Mouse (Mus musculus) macrophage (primary cell): ENCODE measurements around the gene Timp3. TPM values are rescaled to one million over a fixed set of nuclear protein-coding genes. Genes with fewer than 3 reads are reported as not detected.

Source experiments
- H3K27ac ChIP-seq: fragments of 350-480 bp; formaldehyde crosslinking; 2 replicates; pipeline ENCODE4 v1.9.0; 2021
- H3K36me3 ChIP-seq: fragments of 350-480 bp; formaldehyde crosslinking; 2 replicates; pipeline ENCODE4 v1.9.0; 2021; ENCODE audit errors: inconsistent target
- H3K4me3 ChIP-seq: fragments of 350-480 bp; formaldehyde crosslinking; 2 replicates; pipeline ENCODE4 v1.9.0; 2021; ENCODE audit errors: inconsistent target
- H3K79me2 ChIP-seq: fragments of 350-480 bp; formaldehyde crosslinking; 2 replicates; pipeline ENCODE4 v1.9.0; 2021; ENCODE audit errors: inconsistent target
- WGBS: methylation state at CpG from one replicate; pipeline ENCODE4 v1.1.7; 2026; ENCODE audit warnings: inconsistent platforms; ENCODE audit not compliant: missing documents; 5-methylcytosine and 5-hydroxymethylcytosine counted together
- polyA plus RNA-seq: library from polyadenylated mRNA; stranded (reverse); fragments of 250-400 nt; gene quantifications from 3 replicates; pipeline ENCODE4 v1.2.4, GENCODE M21; 2018; ENCODE audit warnings: inconsistent platforms

Gene Timp3
- polyA plus RNA-seq, 1 experiment from 2014 or later: 0.83 TPM

DNA sequence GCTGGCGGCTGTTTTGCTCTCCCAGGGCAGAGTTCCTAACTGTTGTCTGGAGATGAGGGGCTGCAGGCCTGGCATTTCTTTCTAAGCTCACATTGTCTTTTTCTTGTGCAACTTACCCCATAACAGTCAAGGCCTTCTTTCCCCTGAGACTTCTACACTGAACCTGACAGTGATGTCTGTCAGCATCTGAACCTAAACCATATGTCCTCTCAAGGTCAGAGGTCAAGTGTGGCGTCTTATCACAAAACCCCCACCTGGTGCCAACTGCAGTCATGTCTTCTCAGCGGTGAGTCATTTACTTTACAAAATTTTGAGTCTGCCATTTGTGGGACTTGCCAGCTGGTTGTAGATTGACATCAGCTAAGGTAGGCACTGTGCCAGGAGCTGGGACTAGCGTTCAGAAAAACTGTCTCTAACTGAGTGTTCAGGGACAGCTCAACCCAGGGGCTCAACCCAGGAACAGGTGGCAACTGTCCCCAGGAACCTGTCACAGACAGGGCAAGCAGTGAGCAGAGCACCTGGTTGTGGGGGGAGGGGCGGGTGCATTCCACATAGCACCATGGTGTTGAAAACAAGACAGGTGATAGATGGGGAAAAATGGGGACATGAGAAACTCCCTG is 87.8 kb downstream of the Timp3 start:
- Histone ChIP-seq H3K79me2 (no peaks in the 10 kb centered on the region), H3K4me3 (no peak overlapping the region), H3K36me3 (no peaks in the 10 kb centered on the region), H3K27ac (no peak overlapping the region)
- WGBS: 85% methylated on average over 5 of the region's 5 CpGs

DNA sequence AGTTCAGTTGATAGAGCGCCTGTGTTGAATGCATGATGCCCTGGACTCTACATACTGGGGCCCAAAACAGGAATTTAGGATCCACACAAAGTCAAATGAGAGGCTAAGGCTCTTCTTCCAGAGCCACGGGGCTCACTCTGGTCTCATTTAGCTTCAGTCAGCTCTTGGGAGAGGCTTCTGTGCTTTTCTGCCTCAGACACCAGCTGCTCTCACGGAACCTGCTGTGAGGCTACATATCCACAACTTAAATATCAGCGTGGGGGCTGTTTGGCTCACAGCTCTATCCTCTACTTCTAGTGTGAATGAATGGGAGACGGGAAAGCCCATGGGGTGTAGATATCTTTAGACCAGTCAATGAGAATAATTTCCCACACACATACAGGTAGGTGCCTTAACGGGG is 88.6 kb downstream of the Timp3 start:
- 92% methylated on average over 6 of the region's 6 CpGs for WGBS
- H3K79me2 ChIP-seq: no peaks in the 10 kb centered on the region

DNA sequence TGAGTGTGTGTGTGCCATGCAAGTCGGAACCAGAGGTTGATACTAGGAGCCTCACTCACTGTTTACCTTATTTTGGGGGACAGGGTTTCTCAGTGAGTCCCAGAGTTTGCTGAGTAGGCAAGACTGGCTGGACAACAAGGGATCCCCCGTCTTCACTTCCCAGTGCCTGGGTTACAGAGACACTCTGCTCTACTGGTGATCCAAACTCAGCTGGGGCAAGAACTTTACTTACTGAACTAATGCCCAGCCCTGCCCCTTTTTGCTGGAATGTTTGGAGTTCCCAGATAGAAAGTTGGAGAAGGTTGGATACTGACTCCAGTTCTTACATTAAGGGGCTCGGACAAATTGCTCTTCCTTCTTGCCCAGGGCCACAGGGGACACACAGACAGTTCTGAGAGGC is 89.2 kb downstream of the Timp3 start:
- Histone ChIP-seq H3K79me2 (no peaks in the 10 kb centered on the region), H3K4me3 (no peak overlapping the region), H3K36me3 (no peaks in the 10 kb centered on the region), H3K27ac (no peak overlapping the region)
- WGBS: 92% methylated on average over 3 of the region's 3 CpGs

More for the DNA sequence above, 88.6 kb downstream of the Timp3 start:
- Histone ChIP-seq H3K36me3 (no peaks in the 10 kb centered on the region), H3K4me3 (no peak overlapping the region), H3K27ac (no peak overlapping the region)

DNA sequence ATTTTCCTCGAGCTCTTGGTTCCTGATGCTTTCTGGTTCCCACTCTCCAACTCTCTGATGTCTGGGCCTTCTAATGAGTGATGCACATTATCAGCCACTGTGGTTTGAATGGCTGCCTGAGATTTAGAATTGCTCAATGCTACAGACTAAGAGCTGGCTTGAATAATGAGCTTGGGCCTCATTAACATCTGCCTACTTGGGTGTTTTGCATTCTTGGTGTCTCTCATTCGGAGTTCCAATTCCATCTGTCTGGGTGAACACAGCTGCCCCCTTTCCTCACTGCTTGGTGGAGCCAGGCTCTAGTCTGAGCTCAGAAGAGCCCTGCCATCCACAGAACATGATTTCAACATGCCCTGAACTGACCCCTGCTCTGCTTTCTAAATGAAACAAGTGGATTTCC is 89.7 kb downstream of the Timp3 start:
- Histone ChIP-seq H3K27ac (no peak overlapping the region), H3K36me3 (no peaks in the 10 kb centered on the region), H3K79me2 (no peaks in the 10 kb centered on the region), H3K4me3 (no peak overlapping the region)
- WGBS: 66% methylated on average over 2 of the region's 2 CpGs

DNA sequence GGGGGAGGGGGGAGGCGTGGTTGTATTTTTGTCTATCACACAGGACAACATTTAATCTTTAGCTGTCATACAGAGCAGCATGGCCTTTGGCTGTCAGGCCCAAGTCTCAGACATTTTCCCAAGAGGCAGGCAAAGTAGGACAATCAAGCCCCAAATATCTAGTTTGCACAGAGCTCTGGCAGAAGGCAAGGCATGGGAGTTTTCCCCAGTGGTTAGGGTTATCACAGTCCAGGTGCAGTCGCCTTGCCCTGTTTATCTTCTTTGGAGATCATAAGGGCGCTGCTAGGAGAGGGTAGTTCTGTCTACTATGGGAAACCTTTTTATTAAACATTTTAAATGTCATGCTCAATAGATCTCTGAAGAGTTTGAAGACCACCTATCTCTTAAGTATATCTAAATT is 92.2 kb downstream of the Timp3 start:
- Histone ChIP-seq H3K36me3 (no peaks in the 10 kb centered on the region), H3K4me3 (no peak overlapping the region), H3K79me2 (no peaks in the 10 kb centered on the region), H3K27ac (no peak overlapping the region)
- WGBS: 96% methylated on average over 3 of the region's 3 CpGs

DNA sequence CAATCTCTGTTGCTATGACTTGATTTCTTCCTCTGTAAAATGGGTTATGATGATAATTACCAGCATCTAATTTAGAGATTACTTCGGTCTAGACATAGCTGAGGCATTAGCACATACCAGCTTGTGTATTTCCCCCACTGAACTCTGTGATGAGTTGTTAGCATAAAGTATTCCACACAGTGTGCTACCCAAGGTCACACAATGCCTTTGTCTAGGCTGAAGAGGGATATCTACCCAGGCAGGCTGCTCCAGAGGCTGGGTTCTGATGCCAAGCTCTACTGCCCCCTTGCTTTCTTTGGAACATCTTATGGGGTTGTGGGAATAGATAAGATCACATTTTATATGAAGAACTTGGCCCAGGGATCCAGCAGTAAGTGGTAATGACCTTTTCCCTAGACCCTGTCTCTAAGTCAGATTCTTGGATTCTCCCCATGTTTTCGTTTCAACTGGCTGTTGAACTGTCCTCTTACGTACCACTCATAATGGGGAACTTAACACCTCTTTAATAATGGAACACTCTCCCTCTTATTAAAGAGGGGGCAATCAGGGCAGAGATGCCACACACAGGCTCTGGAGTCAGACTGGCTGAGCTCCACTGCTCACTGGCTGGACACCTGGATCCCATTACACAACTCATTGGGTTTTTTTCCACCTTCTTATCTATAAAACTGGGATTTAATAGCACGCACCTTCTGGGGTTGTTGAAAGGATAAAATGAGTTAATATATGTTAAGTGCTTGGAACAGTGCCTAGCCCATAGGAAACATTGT is 97.6 kb downstream of the Timp3 start:
- 87% methylated on average over 4 of the region's 4 CpGs for WGBS
- H3K79me2 ChIP-seq: no peaks in the 10 kb centered on the region
- no peak overlapping the region for H3K4me3 ChIP-seq
- no peaks in the 10 kb centered on the region for H3K36me3 ChIP-seq
- H3K27ac ChIP-seq: no peak overlapping the region

DNA sequence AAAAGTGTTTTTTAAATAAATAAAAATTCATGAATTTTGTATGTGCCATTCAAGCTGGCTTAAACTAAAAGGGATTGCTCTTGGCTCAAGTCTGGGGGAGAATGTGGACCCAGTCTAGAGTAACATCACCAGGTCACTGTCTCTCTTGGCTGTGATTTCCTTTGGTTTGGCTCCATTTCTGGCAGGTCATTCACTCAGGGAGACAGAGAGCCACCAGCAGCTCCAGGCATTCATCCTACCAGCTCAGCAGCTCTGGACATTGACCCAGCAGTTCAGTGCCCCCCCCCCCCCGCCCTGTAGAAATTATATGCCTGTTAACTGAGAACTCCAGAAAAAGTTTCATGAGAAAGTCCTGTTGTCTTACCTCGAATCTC is 98.2 kb downstream of the Timp3 start:
- WGBS: 73% methylated on average over 2 of the region's 2 CpGs
- Histone ChIP-seq H3K36me3 (no peaks in the 10 kb centered on the region), H3K79me2 (no peaks in the 10 kb centered on the region), H3K4me3 (no peak overlapping the region), H3K27ac (no peak overlapping the region)

Other genes with a start within 250 kb of the Timp3 start
- gene Syn3, start 198.5 kb downstream of the Timp3 start, polyA plus RNA-seq: 0.07 TPM in 1 of 3 replicates, not detected in the others